Mouse (Mus musculus): ENCODE results near the gene Prpf6.

The Prpf6 gene

DNA sequence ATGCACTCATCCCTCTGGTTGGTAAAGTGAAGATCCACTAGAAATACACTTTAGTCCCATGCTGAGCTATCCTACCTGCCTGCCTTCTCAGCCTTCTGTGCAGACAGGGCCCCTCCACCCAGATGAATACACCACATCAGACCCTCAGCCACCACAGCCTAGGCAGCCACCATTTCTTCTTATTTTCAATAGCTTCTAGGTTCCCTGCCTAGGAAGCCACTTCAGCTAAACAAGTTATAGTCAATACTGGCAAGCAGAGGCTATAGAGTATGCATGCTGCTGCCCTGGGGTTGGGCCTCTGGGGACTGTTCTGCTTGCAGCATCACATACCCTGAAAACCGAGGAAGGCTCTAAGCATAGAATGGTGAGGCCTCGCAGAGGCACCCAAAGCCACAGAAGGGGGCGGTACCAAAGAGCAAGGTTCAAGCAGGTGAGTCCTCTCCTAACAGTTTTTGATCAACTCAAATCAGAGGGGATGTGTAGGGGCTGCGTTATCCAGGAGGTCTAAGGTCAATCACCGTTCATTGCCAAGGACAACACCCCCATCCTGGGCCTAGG lies at the start of gene Prpf6:
Gene Prpf6, plus strand, starts transcription at position 341 of the 558 bp plus-strand sequence.
- DNase-seq = peak; percentile 30 to 61

GRCm38 (mm10) chr2:181546142-181546541 lies 45.5 kb upstream of the Prpf6 start:
- no peak for DNase-seq

DNA sequence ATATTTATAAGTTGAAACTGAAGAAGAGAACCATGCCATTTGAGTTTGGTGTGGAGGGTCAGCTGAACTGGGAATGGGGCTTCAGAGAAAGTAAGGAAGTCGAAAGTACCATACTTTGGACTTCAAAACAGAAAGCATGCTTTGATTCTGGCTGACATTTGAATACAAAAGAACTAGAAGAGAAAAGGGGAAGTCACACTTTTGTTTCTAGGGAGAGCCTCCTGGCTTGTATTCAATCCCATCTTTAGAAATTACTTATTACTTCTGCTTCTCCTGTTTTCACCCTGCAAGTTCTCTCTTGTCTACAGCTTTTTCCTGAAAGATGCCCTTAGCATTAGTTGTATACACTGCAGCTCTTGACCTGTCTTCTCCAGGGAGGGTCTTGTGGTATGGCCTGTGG lies 43.4 kb upstream of the Prpf6 start:
- DNase-seq = no peak

DNA sequence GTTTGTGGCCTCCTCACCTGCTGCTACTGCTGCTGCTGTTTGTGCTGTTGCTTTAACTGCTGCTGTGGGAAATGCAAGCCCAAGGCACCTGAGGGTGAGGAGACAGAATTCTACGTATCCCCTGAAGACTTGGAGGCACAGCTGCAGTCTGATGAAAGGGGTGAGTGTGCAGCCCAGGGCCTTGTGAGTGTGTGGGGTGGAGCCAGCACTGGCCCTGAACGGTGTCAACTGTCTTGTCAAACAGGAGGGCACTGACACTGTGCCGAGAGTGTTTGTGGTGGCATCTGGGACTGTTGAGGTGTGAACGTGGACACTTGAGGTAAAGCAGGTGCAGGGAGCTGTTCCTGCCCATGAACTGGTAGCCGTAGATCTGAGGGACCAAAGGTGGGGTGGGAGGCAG lies 43.0 kb upstream of the Prpf6 start:
- no peak for DNase-seq

GRCm38 (mm10) chr2:181550233-181550632 lies 41.4 kb upstream of the Prpf6 start:
- no peak for DNase-seq

- no peak for DNase-seq
These were observed 37.9 kb upstream of the Prpf6 start for GRCm38 (mm10) chr2:181553772-181554171.

DNA sequence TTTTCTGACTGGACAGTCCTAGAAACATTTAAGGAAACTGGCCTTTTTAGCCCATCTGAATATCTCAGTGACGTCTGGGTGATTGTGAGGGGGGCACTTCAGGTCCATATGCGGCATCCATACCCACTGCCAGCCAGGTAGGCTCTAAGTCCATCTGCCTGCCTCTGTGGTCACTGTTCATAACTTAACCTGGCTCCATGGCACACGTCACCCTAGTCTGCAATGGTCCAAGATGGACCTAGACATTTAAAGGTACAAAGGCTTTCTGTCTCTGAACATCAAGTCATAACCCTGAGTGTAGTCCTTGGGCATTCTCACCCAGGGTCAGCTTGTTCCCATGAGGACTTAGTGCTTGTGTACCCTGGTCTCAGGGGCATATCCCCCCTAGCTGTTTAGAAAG lies 24.3 kb upstream of the Prpf6 start:
- DNase-seq = no peak

GRCm38 (mm10) chr2:181568272-181569008 lies 23.2 kb upstream of the Prpf6 start:
- peak; percentile 56 to 86 for DNase-seq

DNA sequence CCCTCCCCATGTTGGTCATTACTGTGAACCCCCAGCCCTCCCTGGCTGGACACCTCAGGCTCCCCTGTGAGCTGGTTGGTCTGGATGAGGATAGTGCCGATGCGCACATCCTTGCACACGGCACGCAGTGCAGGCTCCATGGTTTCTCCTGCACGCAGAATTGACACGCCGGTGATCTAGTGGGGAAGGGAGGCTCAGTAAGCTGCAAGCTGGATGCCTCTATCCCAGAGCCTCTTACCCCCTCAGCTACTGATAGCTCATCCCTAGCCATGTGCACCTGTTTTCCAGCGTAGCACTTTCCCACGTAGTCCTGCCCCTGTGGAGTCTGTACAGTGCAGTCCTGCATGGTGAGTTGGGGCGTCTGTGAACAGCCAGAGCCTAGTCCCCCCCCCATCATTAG lies 21.8 kb upstream of the Prpf6 start:
- DNase-seq = no peak

DNA sequence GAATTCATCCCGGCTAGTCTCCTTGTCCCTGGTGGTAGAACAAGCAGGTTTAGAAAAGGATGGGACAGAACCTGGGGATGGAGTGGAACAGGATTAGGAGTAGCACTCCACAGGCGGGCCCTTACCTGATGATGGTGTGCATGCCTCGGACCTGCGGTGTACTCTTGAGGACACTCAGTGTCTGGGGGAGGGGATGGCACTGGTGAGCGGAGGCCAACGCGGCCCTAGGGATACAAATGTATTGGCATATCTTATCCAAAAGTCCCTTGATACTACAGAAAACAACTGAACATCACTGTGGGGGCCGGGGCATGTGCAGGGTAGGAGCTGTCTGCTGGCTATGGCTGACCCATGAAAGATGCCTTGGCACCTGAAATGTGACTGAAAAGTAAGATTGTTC lies 21.3 kb upstream of the Prpf6 start:
- no peak for DNase-seq

GRCm38 (mm10) chr2:181570921-181571595 lies 20.6 kb upstream of the Prpf6 start:
- no peak for DNase-seq

DNA sequence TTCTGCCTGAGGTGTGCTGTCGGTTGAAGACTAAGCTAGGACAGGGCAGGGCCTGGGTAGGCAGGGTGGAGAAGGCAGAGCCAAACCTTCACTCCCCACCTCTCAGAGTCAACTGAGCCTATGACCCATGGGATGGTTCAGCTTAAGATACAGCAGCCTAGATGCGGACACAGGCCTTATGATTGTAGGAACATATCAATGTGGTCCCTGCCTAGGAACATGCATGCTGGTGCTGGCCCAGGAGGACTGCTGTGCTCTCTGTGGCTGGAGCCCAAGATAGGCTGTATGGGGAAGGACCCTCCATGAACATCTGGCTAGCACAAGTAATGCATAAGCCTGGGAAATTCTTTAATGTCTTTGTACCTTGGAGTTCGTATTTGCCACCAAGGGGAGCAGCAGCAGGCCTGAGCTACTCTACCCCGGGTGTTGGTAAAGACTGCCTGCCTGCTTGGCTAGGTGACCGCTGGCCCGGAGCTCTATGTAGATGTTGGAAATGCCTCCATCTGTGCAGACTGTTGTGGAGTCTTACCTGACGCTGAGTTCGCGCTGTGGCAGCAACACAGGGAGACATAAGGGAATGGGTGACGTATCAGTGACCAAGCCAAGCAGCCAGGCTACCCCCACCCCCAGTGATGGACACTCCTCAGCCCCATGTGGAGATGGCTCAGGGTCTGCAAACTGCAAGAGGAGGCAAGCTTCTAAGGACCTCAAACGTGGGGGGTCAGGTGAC lies 19.6 kb upstream of the Prpf6 start:
- DNase-seq = no peak

DNA sequence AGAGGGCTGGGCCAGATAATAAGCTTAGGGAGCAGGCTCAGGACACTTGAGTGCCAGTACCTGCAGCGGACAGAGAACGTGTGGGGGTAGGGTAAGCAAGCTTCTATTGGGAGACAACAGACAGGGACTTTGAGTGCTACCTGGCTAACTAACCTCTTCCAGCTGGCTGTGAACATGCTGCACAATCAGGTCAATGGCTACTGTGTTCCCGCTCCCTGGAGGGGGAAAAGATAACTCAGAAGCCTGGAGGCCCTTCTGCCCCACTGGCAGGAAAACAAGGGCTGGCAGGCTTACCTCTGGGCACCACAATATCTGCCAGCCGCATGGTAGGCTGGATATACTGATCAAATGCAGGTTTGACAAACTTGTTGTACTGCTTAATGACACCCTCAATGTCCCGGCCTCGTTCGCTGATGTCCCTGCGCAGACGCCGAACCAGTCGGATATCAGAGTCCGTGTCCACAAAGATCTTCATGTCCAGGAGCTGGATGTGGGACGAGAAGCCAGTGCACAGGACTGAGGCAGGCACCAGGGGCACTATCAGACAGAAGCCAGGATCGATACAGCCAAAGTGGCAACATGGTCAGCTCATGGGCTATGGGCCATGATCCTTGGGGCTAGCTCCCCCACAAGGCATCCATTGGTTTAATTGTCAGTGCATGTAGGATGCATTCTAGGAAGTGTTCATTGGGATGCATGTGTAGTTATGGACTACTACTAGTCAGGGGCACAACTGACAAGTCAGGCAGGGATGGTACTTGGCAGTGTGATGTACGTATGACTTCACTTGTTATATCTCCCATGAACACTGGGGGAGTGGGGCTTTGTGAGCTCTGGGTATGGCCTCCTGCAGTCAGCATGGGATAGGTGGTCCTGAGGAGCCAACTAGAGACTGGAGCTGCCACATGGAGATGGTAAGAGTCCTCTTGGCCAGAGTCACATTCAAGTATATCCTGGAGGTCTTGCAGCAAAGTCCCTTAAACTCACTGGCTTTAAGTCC lies 18.4 kb upstream of the Prpf6 start:
- no peak for DNase-seq

DNA sequence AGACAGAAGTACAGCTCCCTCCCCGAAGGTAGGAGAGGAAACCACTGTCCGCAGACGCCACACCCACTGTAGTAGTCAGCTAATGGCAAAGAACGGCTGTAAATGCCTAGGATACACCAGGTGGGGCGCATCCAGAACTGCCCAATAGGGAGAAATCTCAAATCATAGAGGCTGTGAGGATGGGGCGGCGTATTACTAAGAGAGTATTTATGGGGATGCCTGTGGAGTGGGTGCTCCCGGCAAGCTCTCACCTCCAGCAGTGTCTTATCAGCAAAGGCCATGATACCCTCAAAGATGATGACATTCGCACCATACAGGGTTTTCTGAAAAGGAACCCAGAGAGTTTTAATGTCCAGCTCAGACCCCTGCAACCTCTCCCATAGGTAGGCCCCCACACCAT lies 17.7 kb upstream of the Prpf6 start:
- no peak for DNase-seq

DNA sequence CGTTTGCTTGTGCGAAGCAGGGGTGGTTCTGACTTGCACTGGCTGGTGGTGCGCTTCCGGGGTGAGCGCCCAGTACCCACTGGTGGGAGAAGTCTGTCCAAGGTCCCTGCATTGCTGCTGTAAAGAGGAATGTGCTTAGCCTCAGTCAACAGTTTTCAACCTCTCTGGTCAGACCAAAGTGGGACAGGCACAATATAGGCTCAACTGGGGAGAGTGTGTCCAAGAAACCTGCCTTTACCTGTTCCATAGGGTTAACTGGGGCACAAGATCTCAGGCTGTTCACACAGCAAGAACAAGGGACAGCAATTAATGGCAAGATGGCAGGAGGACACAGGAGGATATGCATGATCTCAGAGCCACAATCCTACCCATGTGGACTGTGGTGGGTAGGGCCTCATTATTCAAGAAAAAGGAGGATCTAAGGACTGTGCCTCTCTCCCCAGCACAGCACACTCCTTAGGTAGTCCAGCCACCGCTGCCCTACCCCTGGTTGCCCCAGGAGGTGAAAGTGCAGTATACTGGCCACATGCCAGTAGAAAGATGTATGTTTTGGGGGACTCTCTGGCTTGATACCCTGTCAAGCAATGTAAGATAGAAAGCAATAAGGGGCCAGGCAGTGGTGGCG lies 16.6 kb upstream of the Prpf6 start:
- no peak for DNase-seq

DNA sequence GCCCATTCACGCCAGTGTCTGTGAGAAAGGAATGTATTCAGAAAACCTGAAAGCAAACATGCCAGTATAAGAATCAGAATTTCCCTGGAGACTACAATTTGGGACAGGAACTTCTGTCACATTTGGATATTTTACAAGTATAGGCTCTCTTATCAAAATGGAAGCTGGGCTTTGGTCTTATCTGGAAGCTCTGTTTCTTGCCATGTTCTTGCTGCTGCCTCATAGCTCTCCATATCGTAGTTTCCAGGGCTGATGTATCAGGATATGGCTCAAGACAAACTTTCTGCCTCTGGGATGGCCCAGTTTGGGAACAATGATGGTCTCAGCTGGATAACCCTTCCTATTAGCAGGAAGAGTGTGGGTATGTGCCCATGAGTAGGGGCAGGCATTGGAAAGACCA lies 15.1 kb upstream of the Prpf6 start:
- DNase-seq = no peak

DNA sequence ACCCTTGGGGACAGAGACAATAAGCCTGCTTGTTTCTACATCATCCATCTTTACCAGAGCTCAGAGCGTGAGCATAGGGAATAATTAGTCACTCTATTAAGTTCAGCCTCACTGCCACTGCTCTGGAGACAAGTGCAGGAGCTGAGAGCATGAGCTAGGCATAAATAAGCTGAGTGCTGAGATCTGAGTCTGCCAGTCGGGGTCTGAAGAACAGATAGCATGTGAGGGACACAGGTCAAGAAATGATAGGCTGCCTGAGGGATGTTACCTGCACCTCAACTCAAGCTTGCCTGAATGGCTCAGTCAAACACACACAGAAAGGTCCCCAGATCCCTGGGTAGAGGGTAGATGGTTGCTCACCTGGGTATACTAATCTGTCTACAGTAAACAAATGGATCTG lies 14.5 kb upstream of the Prpf6 start:
- DNase-seq = no peak

DNA sequence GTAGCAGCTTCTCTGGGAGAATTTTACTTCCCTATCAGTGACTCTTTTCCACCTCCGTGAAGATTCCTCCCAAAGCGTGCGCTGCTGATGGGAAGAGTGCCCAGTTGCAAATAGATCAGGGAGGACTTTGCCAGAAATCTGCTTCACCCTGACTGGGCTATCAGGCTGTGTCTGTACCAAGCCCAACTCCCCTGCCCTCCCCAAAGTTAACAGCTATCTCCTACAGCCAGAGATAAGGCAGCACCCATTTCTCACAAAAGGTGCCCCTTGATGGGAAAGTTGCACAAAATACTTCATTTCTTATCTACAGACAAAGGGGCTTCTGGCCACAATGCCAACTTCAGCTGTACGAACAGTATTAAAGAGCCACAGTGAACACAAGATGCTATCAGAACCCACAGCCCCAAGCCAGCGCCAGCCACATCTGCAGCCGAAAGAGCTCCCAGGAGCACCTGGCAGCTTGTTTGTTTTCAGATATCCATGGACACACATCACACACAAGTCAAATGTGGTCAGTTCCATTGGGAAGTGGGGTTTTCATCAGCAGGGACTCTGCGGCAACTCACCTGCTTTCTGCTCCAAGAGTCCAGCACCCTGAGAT lies 13.6 kb upstream of the Prpf6 start:
- no peak for DNase-seq

DNA sequence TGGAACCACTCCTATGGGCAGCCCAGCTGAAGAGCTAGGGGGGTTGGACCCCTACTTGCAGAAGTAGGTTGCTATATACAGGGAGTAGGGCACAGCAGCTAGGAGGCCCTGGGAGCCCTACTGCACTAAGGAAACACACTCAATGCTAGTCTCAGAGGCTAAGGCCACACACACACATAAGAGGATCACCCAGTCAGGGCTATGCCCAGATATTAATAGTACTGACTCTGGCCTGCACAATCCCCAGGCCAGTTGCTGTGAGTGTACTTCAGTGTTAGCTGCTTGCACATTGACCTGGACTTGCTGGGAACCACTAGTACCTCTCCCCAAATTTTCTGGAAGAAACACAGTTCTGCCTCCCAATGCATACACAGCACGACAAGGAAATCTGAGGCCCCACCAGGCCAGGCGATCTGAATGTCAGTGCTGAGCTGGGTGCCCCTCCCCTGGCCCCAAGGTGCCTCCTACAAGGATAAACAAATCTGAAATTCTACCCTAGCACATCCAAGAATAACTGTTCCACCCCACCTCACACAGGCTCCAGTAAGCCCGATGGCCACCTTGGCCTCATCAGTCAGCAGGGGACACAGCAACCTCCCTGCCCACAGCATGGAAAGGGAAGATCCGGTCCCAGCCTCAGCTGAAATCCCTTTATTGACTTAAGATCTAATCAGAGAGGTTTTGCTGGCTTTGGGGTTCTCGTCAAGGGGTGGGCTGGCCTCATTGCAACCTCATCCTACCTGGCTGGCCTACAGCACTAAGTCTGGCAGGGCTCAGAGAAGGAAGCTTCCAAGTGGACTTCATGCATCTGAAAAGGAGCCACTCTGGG lies 12.7 kb upstream of the Prpf6 start:
- no peak for DNase-seq

DNA sequence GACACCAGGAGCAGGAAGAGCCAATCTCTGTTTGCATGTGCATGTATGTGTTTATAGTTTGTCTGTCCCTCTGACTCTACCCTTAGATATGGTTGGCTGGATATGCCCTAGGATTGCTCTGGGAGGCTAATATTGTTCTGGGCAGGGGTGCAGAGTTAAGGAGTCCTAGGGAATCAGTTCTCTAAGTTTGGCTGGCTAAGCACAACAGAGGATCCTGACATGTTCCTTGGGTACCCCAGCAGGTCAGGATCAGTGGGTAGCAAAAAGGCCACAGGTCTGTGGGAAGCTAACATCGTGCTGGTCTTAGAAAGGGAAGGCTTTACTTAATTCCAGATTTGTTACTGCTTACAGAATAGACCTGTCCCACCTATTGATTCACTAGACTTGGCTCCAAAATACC lies 12.0 kb upstream of the Prpf6 start:
- peak in 1 of 2 experiments; percentile 0 for DNase-seq

All from kidney, postnatal 36 days (tissue).